15 mouse cellular contexts compared by ENCODE assay signal in genomic region chr6:52085932-52086643, GRCm38 (mm10).
A peak's percentile ranks its signal among the peaks of the same experiment; 100 is the strongest.
DNase-seq lines count a peak whose midpoint lies in the region; ATAC-seq and TF ChIP-seq lines count a peak whose summit lies in the region.
"Had no signal": no experiment of that assay in that cellular context is flagged by ENCODE, and none has a peak within 500 bp of the region (broad histone marks: within the 10 kb centered on the region; RNA-seq: fewer than 3 reads in every experiment).

No protein-coding gene starts in this region.

- H3K36me3 ChIP-seq in liver, adult 2 months (ENCODE audit: control insufficient read depth, insufficient read depth, low read length), result no peaks in the 10 kb centered on the region
- no peaks in the 10 kb centered on the region for H3K36me3 ChIP-seq in liver, embryonic 11.5 days (ENCODE audit: control insufficient read depth, insufficient read depth, low read length)
- H3K36me3 ChIP-seq in heart, embryonic 14.5 days (ENCODE audit: control insufficient read depth, insufficient read depth, low read length), result no peaks in the 10 kb centered on the region
- no peaks in the 10 kb centered on the region for H3K36me3 ChIP-seq in stomach, postnatal 0 days (ENCODE audit: control insufficient read depth, insufficient read depth, low read length)
- H3K36me3 ChIP-seq in embryonic facial prominence, embryonic 10.5 days (replicated peaks), result no peaks in the 10 kb centered on the region
- no peaks in the 10 kb centered on the region for H3K36me3 ChIP-seq in intestine, embryonic 16.5 days (ENCODE audit: control insufficient read depth, insufficient read depth, low read length)
- H3K36me3 ChIP-seq: neural tube, embryonic 12.5 days had no signal

- peak; percentile 40 for DNase-seq in liver, adult 2 months (ENCODE audit: extremely low read depth, low read depth, low spot score)
- DNase-seq in liver, embryonic 11.5 days (ENCODE audit: low spot score), result no peak
- DNase-seq in kidney, postnatal 36 days, result peak; percentile 57 to 60
- DNase-seq in stomach, postnatal 0 days (ENCODE audit: low spot score), result no peak
- DNase-seq in embryonic facial prominence, embryonic 10.5 days (ENCODE audit: low spot score), result no peak
- no peak for DNase-seq in testis, postnatal 10 days (ENCODE audit: low spot score)
- DNase-seq: cerebellum, adult 2 months; right cerebral cortex, postnatal 4 days; thymus, postnatal 36 days had no signal

- no peak overlapping the region for H3K9ac ChIP-seq in liver, adult 2 months (ENCODE audit: low read depth, low read length)
- no peak overlapping the region for H3K9ac ChIP-seq in liver, embryonic 11.5 days (ENCODE audit: low read depth, low read length)
- no peak overlapping the region for H3K9ac ChIP-seq in heart, embryonic 14.5 days (ENCODE audit: low read length)
- H3K9ac ChIP-seq in stomach, postnatal 0 days (ENCODE audit: low read length), result no peak overlapping the region
- H3K9ac ChIP-seq in intestine, embryonic 16.5 days (ENCODE audit: low read depth, low read length), result no peak overlapping the region
- H3K9ac ChIP-seq: neural tube, embryonic 12.5 days had no signal

- no peaks in the 10 kb centered on the region for H3K27me3 ChIP-seq in liver, adult 2 months (ENCODE audit: control insufficient read depth, insufficient read depth, low read length)
- H3K27me3 ChIP-seq in liver, embryonic 11.5 days (replicated peaks; ENCODE audit: control insufficient read depth, insufficient read depth, low read length), result no peaks in the 10 kb centered on the region
- H3K27me3 ChIP-seq in heart, embryonic 14.5 days (ENCODE audit: control insufficient read depth, insufficient read depth, low read length), result peaks cover 67% of the 10 kb centered on the region
- H3K27me3 ChIP-seq in stomach, postnatal 0 days (ENCODE audit: control insufficient read depth, insufficient read depth, low read length), result no peaks in the 10 kb centered on the region
- no peaks in the 10 kb centered on the region; the same call in 1 of the 2 replicates for H3K27me3 ChIP-seq in embryonic facial prominence, embryonic 10.5 days (replicated peaks; ENCODE audit: low read depth, poor library complexity, severe bottlenecking)
- no peaks in the 10 kb centered on the region; the same call in 1 of the 2 replicates for H3K27me3 ChIP-seq in intestine, embryonic 16.5 days (replicated peaks; ENCODE audit: control insufficient read depth, insufficient read depth, low read length)
- H3K27me3 ChIP-seq: neural tube, embryonic 12.5 days had no signal

- no peak for ATAC-seq in liver, embryonic 11.5 days (replicated peaks; ENCODE audit: low FRiP score)
- peak; percentile 54; the same call in 1 of the 2 replicates for ATAC-seq in heart, embryonic 14.5 days (ENCODE audit: insufficient number of reproducible peaks, insufficient read depth, low FRiP score, low read depth)
- ATAC-seq in stomach, postnatal 0 days (ENCODE audit: low FRiP score, low TSS enrichment), result no peak
- ATAC-seq in intestine, embryonic 16.5 days, result no peak
- ATAC-seq: hindbrain, embryonic 16.5 days had no signal

- no peaks in the 10 kb centered on the region for H3K9me3 ChIP-seq in liver, embryonic 11.5 days (ENCODE audit: control insufficient read depth, low read length)
- no peaks in the 10 kb centered on the region for H3K9me3 ChIP-seq in heart, embryonic 14.5 days (ENCODE audit: control insufficient read depth, low read length)
- H3K9me3 ChIP-seq in stomach, postnatal 0 days (ENCODE audit: control insufficient read depth, low read length), result no peaks in the 10 kb centered on the region
- H3K9me3 ChIP-seq in embryonic facial prominence, embryonic 10.5 days, result no peaks in the 10 kb centered on the region
- H3K9me3 ChIP-seq in intestine, embryonic 16.5 days (ENCODE audit: control insufficient read depth, low read length), result no peaks in the 10 kb centered on the region
- H3K9me3 ChIP-seq: neural tube, embryonic 12.5 days had no signal

- H3K4me3 ChIP-seq in liver, adult 2 months (ENCODE audit: insufficient read depth, low read depth, low read length), result no peak overlapping the region
- no peak overlapping the region for H3K4me3 ChIP-seq in liver, embryonic 11.5 days (ENCODE audit: low read depth, low read length)
- no peak overlapping the region for H3K4me3 ChIP-seq in heart, embryonic 14.5 days (ENCODE audit: control insufficient read depth in 1 of 2, insufficient read depth in 1 of 2, low read depth in 1 of 2, low read length in 2 of 2)
- no peak overlapping the region for H3K4me3 ChIP-seq in stomach, postnatal 0 days (ENCODE audit: low read depth, low read length)
- no peak overlapping the region for H3K4me3 ChIP-seq in embryonic facial prominence, embryonic 10.5 days
- H3K4me3 ChIP-seq in intestine, embryonic 16.5 days (ENCODE audit: low read length), result no peak overlapping the region
- H3K4me3 ChIP-seq: erythroblast, embryonic 14.5 days; left cerebral cortex, adult 2 months; neural tube, embryonic 12.5 days had no signal

- no peak for TF ChIP-seq EP300 in stomach, postnatal 0 days (optimal IDR thresholded peaks at IDR 0.05)

- no peaks in the 10 kb centered on the region for H3K79me2 ChIP-seq in liver, adult 2 months (ENCODE audit: control insufficient read depth, insufficient read depth, low read length)

- WGBS in liver, adult 2 months, result 68% methylated on average over 17 of the region's 17 CpGs
- WGBS in liver, embryonic 11.5 days, result 55% methylated on average over 17 of the region's 17 CpGs
- 8% methylated on average over 17 of the region's 17 CpGs for WGBS in heart, embryonic 14.5 days
- 51% methylated on average over 17 of the region's 17 CpGs for WGBS in stomach, postnatal 0 days
- 76% methylated on average over 17 of the region's 17 CpGs for WGBS in embryonic facial prominence, embryonic 10.5 days
- WGBS in intestine, embryonic 16.5 days, result 62% methylated on average over 17 of the region's 17 CpGs

- TF ChIP-seq CTCF in liver, adult 2 months (IDR thresholded peaks at IDR 0.05; ENCODE audit: low read depth, low read length), result no peak
- peak; percentile 33; the same call in 1 of the 2 replicates for TF ChIP-seq CTCF in stomach, postnatal 0 days (IDR thresholded peaks at IDR 0.05; ENCODE audit: low read depth)

- H3K4me2 ChIP-seq in liver, embryonic 11.5 days, result no peak overlapping the region
- H3K4me2 ChIP-seq in heart, embryonic 14.5 days (ENCODE audit: low read length), result no peak overlapping the region; the same call in 1 of the 2 replicates
- H3K4me2 ChIP-seq in stomach, postnatal 0 days (replicated peaks; ENCODE audit: low read depth), result no peak overlapping the region
- no peak overlapping the region for H3K4me2 ChIP-seq in intestine, embryonic 16.5 days (ENCODE audit: low read depth, low read length)
- H3K4me2 ChIP-seq: neural tube, embryonic 12.5 days had no signal

- 0 out of 2 replicates have a peak, but pooled peaks cover 2% of the 10 kb centered on the region for H3K4me1 ChIP-seq in liver, adult 2 months (ENCODE audit: control insufficient read depth, insufficient read depth, low read length)
- no peaks in the 10 kb centered on the region for H3K4me1 ChIP-seq in liver, embryonic 11.5 days (replicated peaks; ENCODE audit: control insufficient read depth, insufficient read depth, low read length)
- H3K4me1 ChIP-seq in heart, embryonic 14.5 days (ENCODE audit: control insufficient read depth in 2 of 2, insufficient read depth in 2 of 2, low read length in 2 of 2), result peaks cover 0 to 2% of the 10 kb centered on the region in 2 experiments; a peak in 2 of 4 replicates
- no peaks in the 10 kb centered on the region for H3K4me1 ChIP-seq in stomach, postnatal 0 days (replicated peaks; ENCODE audit: control insufficient read depth, insufficient read depth)
- H3K4me1 ChIP-seq in embryonic facial prominence, embryonic 10.5 days, result no peaks in the 10 kb centered on the region
- H3K4me1 ChIP-seq in intestine, embryonic 16.5 days (ENCODE audit: control insufficient read depth, insufficient read depth, low read length), result no peaks in the 10 kb centered on the region; the same call in 1 of the 2 replicates
- H3K4me1 ChIP-seq: neural tube, embryonic 12.5 days had no signal

- no peak for TF ChIP-seq POLR2A in liver, adult 2 months (IDR thresholded peaks at IDR 0.05; ENCODE audit: extremely low read depth, insufficient read depth, low read length)

- H3K27ac ChIP-seq in liver, adult 2 months (replicated peaks; ENCODE audit: insufficient read depth, low read depth, low read length), result no peak overlapping the region
- H3K27ac ChIP-seq in liver, embryonic 11.5 days (ENCODE audit: low read depth, low read length), result no peak overlapping the region
- no peak overlapping the region for H3K27ac ChIP-seq in heart, embryonic 14.5 days (replicated peaks in 1 of 2; ENCODE audit: control insufficient read depth in 1 of 2, insufficient read depth in 1 of 2, low read depth in 2 of 2, low read length in 2 of 2)
- no peak overlapping the region for H3K27ac ChIP-seq in stomach, postnatal 0 days (replicated peaks)
- no peak overlapping the region for H3K27ac ChIP-seq in embryonic facial prominence, embryonic 10.5 days (replicated peaks)
- H3K27ac ChIP-seq in intestine, embryonic 16.5 days (ENCODE audit: low read length), result no peak overlapping the region
- H3K27ac ChIP-seq: left cerebral cortex, adult 2 months; neural tube, embryonic 12.5 days had no signal

Comparison
In these comparisons a context has a peak if more than half of its experiments do, and no peak if none do; other contexts are left out.
1. DNase-seq: peak in liver, adult 2 months (single experiment) and kidney, postnatal 36 days (2 of 2); none in liver, embryonic 11.5 days (single experiment), stomach, postnatal 0 days (single experiment), embryonic facial prominence, embryonic 10.5 days (single experiment) and testis, postnatal 10 days (single experiment).